Mouse (Mus musculus) intestine, embryonic 15.5 days (tissue): ENCODE data around the gene Nmu. TPM values are rescaled to one million over a fixed set of nuclear protein-coding genes. Genes with fewer than 3 reads are reported as not detected.

Experiments
- polyA plus RNA-seq: library from polyadenylated mRNA; unstranded; fragments of >200 nt; fragmentation: Nextera tagmentation; extraction: Ambion mirVana; gene quantifications from 2 replicates; pipeline ENCODE4 v1.2.1, GENCODE M21; 2015

Nmu gene
- polyA plus RNA-seq, 1 experiment from 2014 or later: 0.29 TPM

Other genes with a start within 250 kb of the Nmu start
- gene Srd5a3, start 223.5 kb downstream of the Nmu start, polyA plus RNA-seq: 37.6 and 38.7 TPM in 2 replicates
- gene Tmem165, start 179.9 kb downstream of the Nmu start, polyA plus RNA-seq: 82.1 and 87.6 TPM in 2 replicates
- gene Clock, start 59.0 kb downstream of the Nmu start, polyA plus RNA-seq: 11.4 and 13.5 TPM in 2 replicates
- gene Pdcl2, start 32.6 kb downstream of the Nmu start, polyA plus RNA-seq: not detected in 2 replicates
- not detected in 2 replicates for gene Gm7271, start 120.3 kb upstream of the Nmu start, polyA plus RNA-seq
- gene Exoc1, start 165.5 kb upstream of the Nmu start, polyA plus RNA-seq: 28.0 and 28.9 TPM in 2 replicates
- 5.9 and 6.6 TPM in 2 replicates for gene Cep135, start 224.9 kb upstream of the Nmu start, polyA plus RNA-seq